Mouse (Mus musculus) right cerebral cortex, postnatal 4 days (tissue): ENCODE measurements around the gene 1600014C23Rik.

ENCODE experiments used
- DNase-seq: peaks from one replicate; pipeline ENCODE4 v3.0.0-alpha.2; 2022

The 1600014C23Rik gene

DNA sequence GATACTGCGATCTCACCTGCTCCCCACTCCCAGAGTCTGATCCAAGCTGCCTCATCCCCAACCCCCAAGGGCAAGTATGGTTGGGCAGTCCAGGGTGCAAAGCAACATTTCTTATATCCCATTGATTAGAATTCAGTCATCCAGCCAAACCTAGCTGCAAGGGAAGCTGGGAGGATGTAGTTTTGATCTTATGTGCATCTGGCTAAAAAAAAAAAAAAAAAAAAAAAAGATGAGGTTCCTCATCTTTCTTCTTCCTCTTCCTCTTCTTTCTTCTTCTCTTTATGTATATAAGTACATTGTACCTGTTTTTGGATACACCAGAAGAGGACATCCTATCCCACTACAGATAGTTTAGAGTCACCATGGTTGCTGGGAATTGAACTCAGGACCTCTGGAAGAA lies 17.7 kb upstream of the 1600014C23Rik start:
- no peak for DNase-seq

DNA sequence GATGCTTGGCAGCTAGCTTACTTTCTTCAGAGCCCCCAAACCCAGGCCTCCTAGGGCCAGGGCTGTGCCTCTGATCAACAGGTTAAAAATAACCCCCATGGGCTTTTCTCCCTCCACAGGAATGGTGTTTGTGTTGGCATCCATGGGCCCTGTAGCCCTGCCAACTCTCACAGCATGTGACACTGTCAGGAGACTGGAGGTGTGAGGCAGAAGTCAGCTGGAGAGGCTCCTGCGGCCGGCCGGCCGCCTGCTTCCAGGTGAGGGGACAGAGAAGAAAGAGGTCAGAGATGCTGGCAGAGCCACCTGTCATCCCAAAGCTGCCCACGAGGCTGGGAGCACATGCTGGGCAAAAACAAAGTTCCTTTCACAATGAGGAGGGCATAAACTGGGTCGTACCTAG lies 15.5 kb upstream of the 1600014C23Rik start:
- DNase-seq = no peak

- DNase-seq = peak; percentile 65
Measured at GRCm38 (mm10) chr17:45747858-45748785, 14.5 kb upstream of the 1600014C23Rik start.

DNA sequence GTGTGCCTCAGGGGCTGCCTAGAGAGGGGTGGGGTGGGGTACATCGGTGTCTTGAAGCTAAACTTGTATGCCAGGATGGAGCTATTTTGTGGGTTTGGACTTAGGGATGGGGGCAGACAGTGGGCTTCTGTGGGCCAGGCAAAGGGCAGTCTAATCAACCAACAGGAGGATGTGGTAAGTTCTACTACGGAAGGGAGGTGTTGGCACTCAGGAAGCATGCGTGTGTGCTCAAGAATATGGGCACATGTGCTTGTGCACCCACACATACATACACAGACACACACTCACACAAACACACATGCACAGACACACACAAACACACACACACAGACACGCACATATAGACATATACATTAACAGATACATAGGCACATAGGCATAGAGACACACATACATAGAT lies 13.6 kb upstream of the 1600014C23Rik start:
- no peak for DNase-seq

GRCm38 (mm10) chr17:45746755-45747154 lies 13.1 kb upstream of the 1600014C23Rik start:
- no peak for DNase-seq

- DNase-seq = no peak
Measured at GRCm38 (mm10) chr17:45745629-45746028, 12.0 kb upstream of the 1600014C23Rik start.

GRCm38 (mm10) chr17:45742371-45743147 lies 8.9 kb upstream of the 1600014C23Rik start:
- DNase-seq = no peak

DNA sequence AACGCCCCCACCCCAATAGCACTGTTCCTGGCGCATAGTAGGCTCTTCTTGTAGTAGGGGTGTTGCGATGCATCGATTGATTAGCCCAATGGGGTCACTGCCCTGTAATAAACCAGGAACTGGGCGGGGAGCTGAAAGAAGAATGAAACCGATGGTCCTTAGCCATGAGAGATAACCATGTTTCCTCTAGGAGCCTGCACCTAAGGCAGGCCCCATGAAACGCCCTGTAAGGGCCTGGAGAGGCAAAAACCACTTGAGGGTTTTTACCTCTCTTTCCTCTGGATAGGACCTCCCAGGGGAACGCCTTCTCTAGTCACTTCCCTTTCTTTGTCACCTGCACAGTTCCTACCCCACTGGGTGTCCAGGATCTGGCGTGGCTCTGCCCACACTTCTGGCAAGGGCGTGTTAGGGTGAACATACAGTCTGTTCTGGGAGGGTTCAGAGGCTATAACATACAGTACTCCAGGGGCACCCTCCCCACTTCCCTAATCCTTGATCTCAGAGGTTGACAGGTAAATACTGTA lies 3.5 kb upstream of the 1600014C23Rik start:
- DNase-seq = no peak

DNA sequence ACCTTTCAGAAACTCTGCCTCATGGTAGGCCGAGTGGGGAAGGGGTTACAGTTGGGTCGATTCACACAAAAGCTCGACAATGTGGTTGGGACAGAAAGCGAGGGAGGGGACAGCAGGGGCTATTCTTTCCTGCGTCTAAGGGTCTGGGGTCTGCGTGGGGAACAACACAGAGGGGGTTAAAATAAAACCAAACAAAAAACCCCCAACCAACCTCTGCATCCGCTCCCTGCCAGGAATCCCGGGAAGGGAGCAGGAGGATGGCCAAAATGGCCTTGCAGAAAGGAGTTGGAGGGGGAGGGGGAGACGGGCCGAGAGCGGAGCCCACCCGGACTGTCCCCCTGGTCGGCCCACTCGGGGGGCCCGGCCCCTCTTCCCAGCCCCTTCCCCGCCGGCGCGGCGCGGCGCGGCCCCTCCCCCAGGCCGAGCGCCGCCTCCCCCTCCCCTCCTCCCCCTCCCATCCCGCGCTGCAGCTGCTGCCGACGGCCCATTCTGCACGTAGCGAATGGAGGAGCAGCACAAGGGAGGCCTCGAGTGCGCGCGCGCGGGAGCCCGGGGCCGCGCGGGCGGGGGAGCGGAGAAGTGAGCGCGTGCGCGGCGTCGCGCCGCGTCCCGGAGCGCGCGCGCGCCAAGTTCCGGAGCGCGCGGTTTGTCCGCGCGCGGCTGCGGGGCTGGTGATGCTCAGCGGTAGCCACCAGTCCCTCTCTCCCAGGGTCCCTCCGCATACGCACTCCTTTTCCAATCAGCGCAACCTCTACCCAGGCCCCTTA lies 2.9 kb upstream of the 1600014C23Rik start:
- peak; percentile 95 for DNase-seq

DNA sequence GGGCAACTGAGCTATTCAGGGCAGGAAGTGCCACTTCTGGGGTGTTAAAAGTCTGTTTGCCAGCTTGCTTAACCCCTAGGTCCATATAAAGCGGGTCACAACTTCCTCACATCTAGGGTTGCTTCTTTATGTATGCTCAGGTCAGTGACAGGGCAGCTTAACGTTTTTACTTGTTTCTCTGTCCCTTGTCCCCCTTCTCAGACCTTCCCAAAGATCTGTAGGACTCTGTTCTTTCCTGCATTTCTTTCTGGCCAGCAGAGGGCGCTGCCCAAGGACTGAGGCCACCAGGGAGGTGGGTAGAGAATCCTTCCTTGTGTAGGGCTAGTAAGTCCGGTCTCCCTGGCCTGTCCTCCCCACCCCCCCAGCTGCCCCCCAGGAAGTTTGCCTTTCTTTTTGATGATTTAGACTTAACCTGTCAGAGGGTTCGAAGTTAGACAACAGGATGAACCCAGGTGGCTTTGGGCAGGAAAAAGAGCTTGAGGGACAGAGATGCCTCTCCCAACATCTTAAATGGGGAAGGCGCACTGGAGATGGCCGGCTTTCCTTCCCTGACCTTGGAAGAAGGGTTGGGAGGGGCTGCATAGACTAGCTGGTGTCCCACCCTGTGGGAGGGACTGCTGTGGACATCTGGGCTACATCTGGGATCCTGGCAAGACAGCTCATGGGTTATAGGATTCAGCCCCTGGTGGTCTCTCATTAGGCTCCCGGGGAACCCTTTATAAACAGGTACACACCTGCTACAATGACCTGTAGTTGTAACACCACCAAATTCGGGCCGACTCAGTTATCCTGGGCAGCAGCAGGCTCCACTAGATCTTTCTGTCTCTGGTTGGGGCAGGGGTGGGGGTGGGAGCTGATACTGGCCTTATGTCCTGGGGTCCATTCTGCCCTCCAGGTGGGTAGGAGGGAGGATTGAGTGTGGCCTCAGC lies 2.0 kb upstream of the 1600014C23Rik start:
- peak; percentile 93 for DNase-seq

- DNase-seq = no peak
Measured at GRCm38 (mm10) chr17:45734881-45735280, 1.2 kb upstream of the 1600014C23Rik start.

GRCm38 (mm10) chr17:45734333-45734732 lies 689 bp upstream of the 1600014C23Rik start:
- no peak for DNase-seq

- DNase-seq = no peak
Measured at GRCm38 (mm10) chr17:45733038-45733734, 458 bp downstream of the 1600014C23Rik start.

- peak; percentile 89 for DNase-seq
Measured at GRCm38 (mm10) chr17:45731172-45731864, 2.3 kb downstream of the 1600014C23Rik start.

DNA sequence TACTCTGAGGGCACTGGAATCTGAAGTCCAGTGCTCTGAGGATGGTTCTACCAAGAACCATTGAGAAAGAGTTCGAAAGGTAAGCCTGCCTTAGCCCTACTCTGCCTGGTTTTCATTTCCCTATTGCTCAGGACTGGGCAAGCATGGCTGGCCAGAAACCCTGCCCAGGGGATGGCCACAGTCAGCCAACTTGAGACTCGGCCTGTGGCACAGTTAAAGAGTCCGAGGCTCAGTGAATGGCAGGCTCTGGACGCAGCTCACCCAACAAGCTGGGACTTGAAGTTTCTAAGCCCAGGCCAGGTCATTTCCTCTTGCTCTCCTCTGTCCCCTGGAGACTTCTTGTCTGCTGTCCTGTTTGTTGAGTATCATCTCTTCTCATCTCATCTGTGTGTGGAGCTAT lies 2.9 kb downstream of the 1600014C23Rik start:
- DNase-seq = no peak

GRCm38 (mm10) chr17:45729387-45729786 lies 4.3 kb downstream of the 1600014C23Rik start:
- no peak for DNase-seq

- no peak for DNase-seq
Measured at GRCm38 (mm10) chr17:45727983-45728723, 5.5 kb downstream of the 1600014C23Rik start.

GRCm38 (mm10) chr17:45727481-45727880 lies 6.2 kb downstream of the 1600014C23Rik start:
- DNase-seq = no peak

- DNase-seq = no peak
Measured at GRCm38 (mm10) chr17:45726249-45726648, 7.4 kb downstream of the 1600014C23Rik start.

- no peak for DNase-seq
Measured at GRCm38 (mm10) chr17:45724574-45724921, 9.1 kb downstream of the 1600014C23Rik start.
